Mouse (Mus musculus): ENCODE results near the gene Pimreg. TPM values are rescaled to one million over a fixed set of nuclear protein-coding genes. Genes with fewer than 3 reads are reported as not detected.

Pimreg gene
- 6.1 and 7.3 TPM in 2 replicates for polyA plus RNA-seq (2015; fragmentation: Nextera tagmentation; extraction: Ambion mirVana)

DNA sequence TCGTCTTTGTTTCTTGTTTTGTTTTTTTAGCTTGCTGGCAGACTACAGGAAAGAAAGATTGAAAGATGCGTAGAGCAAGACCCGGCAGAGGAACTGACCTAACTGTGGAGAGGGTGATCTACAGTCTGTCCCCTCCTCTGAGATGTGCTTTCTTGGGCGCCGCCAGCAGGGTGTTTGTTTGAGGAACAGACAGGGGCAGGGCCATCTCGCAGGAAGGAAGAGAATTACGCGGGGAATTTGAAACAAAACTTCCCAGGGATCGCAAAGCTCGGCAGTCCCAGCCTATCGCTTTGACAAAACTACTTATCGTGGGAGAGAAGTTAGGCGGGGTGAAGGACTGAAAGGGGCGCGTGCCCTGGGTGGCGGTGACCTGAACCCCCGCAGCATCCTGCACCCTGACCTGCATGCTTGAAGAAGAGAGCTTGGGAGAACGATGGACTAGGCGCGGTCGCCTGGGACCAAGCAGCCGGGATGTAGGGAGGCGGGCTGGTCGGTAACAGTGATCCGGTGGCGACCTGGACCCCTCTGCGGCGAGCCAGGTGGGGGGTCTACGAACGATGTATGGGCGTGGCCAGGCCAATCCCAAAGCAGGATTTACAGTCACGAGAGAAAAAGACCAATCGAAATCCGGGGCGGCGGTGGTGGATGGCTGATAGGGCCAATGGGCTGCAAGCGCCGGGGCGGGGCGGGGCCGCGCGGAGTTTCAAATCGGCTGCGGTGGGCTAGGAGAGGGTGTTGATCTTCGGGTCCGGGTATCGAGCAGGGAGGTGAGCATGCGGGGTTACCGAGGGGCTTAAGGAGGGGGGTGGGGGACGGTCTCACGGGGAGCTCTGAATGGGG, at the start of gene Pimreg:
Gene Pimreg, plus strand, starts transcription at position 265 of the 840 bp plus-strand sequence.
- no peak within 1 kb of the TSS for H3K9ac ChIP-seq (replicated peaks; ENCODE audit: low read depth)
- H3K4me1 ChIP-seq (ENCODE audit: insufficient read depth, low read depth, low read length): no peaks in the 10 kb centered on the region; the same call in 1 of the 2 replicates
- peak within 1 kb of the TSS; percentile 60 for H3K4me3 ChIP-seq (ENCODE audit: low read depth, low read length)
- no peak for TF ChIP-seq EP300 (IDR thresholded peaks at IDR 0.05)
- peak; percentile 58 for TF ChIP-seq CTCF (IDR thresholded peaks at IDR 0.05)
- ATAC-seq (peak; percentile 88), DNase-seq (ENCODE audit: low spot score) (peak; percentile 88)
- 1% methylated on average over 52 of the region's 52 CpGs for whole genome bisulfite sequencing
- H3K9me3 ChIP-seq (ENCODE audit: low read length): no peaks in the 10 kb centered on the region
- H3K4me2 ChIP-seq (replicated peaks; ENCODE audit: low read depth, low read length): peak within 1 kb of the TSS; percentile 95
- no peak within 1 kb of the TSS for H3K27ac ChIP-seq (ENCODE audit: low read length)
- H3K27me3 ChIP-seq (replicated peaks; ENCODE audit: insufficient read depth, low read length): no peaks in the 10 kb centered on the region
- no peaks in the 10 kb centered on the region for H3K36me3 ChIP-seq (ENCODE audit: insufficient read depth, low read length)

DNA sequence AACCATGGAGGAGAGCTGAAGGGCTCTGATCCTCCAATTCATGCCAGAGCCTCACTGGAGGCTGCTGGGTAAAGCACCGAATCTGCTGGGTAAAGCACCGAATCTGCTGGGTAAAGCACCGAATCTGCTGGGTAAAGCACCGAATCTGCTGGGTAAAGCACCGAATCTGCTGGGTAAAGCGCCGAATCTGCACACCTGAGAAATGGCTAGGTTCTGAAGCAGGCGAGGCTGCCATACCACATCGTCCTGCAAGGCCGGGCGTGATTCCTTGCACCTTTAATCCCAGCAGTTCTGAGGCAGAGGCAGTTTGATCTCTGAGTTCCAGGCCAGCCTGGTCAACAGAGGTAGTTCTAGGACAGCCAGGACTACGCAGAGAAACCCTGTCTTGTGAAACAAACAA, 49.4 kb upstream of the Pimreg start:
- H3K27ac ChIP-seq (ENCODE audit: low read length): no peak overlapping the region
- no peaks in the 10 kb centered on the region for H3K27me3 ChIP-seq (replicated peaks; ENCODE audit: insufficient read depth, low read length)
- WGBS: 88% methylated on average over 12 of the region's 12 CpGs
- ATAC-seq (no peak), DNase-seq (ENCODE audit: low spot score) (no peak)
- TF ChIP-seq EP300 (IDR thresholded peaks at IDR 0.05) (no peak), CTCF (IDR thresholded peaks at IDR 0.05) (no peak)
- H3K4me2 ChIP-seq (replicated peaks; ENCODE audit: low read depth, low read length): no peak overlapping the region
- no peak overlapping the region for H3K4me3 ChIP-seq (ENCODE audit: low read depth, low read length)
- H3K36me3 ChIP-seq (ENCODE audit: insufficient read depth, low read length): no peaks in the 10 kb centered on the region
- no peak overlapping the region for H3K9ac ChIP-seq (replicated peaks; ENCODE audit: low read depth)
- H3K9me3 ChIP-seq (ENCODE audit: low read length): no peaks in the 10 kb centered on the region
- H3K4me1 ChIP-seq (ENCODE audit: insufficient read depth, low read depth, low read length): peaks cover 4% of the 10 kb centered on the region; the same call in 1 of the 2 replicates

DNA sequence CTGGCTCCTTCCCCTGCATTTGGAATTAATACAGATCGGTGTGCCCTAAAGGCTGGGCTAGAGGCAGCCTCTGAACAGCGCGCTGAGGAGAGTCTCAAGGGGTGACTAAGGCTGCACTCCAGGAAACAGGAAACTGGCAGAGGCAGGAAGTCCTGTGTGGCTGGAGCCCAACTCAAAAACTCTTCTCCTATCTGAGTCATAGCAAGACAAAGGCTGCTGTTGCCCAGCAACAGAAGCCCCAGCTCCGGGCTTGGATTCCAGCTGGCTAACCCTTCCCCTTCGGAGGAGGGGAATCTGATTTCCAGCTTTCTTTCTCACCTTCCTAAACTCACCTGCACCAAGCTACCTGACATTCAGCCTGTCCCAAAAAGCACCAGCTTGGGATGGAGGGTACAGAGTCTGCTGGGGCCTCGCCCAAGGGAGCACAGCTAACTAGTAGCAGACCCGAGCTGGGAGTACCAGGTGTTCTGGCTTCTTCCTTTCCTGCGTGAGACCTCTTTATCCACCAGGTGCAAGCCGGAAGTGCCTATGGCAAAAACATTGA, 45.8 kb upstream of the Pimreg start:
- WGBS: 11% methylated on average over 9 of the region's 9 CpGs
- Histone ChIP-seq H3K27me3 (replicated peaks; ENCODE audit: insufficient read depth, low read length) (no peaks in the 10 kb centered on the region), H3K4me1 (ENCODE audit: insufficient read depth, low read depth, low read length) (peaks cover 4% of the 10 kb centered on the region; the same call in 1 of the 2 replicates), H3K36me3 (ENCODE audit: insufficient read depth, low read length) (no peaks in the 10 kb centered on the region), H3K4me2 (replicated peaks; ENCODE audit: low read depth, low read length) (peak overlapping the region; percentile 52), H3K27ac (ENCODE audit: low read length) (peak overlapping the region; percentile 81), H3K9me3 (ENCODE audit: low read length) (no peaks in the 10 kb centered on the region), H3K4me3 (ENCODE audit: low read depth, low read length) (peak overlapping the region; percentile 25), H3K9ac (replicated peaks; ENCODE audit: low read depth) (no peak overlapping the region)
- no peak for TF ChIP-seq CTCF (IDR thresholded peaks at IDR 0.05)
- peak; percentile 84 for TF ChIP-seq EP300 (IDR thresholded peaks at IDR 0.05)
- DNase-seq (ENCODE audit: low spot score) (peak; percentile 95), ATAC-seq (peak; percentile 100)

DNA sequence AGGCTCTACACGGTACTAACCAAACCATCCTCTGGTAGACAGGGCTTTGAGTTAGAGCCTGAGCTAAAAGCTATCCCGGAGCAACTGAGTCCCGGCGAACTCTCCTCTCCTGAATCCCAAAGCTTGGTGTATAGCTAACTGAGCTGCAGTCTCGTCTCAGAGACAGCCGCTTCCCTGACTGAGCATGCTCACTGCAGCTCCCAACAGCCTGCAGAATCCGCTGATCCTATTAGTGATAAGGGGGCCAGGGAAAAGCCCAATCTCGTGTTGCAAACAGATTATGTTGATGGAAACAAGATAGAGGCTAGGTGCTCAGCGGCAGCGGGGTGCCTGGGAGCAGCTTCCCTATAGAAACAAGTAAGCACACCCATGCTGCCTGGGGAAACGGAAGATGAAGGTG, 45.0 kb upstream of the Pimreg start:
- H3K4me3 ChIP-seq (ENCODE audit: low read depth, low read length): no peak overlapping the region
- H3K27ac ChIP-seq (ENCODE audit: low read length): no peak overlapping the region
- DNase-seq (ENCODE audit: low spot score) (no peak), ATAC-seq (no peak)
- 26% methylated on average over 11 of the region's 11 CpGs for WGBS
- no peaks in the 10 kb centered on the region for H3K27me3 ChIP-seq (replicated peaks; ENCODE audit: insufficient read depth, low read length)
- peak overlapping the region; percentile 52 for H3K4me2 ChIP-seq (replicated peaks; ENCODE audit: low read depth, low read length)
- no peak for TF ChIP-seq CTCF (IDR thresholded peaks at IDR 0.05)
- TF ChIP-seq EP300 (IDR thresholded peaks at IDR 0.05): no peak
- peaks cover 4% of the 10 kb centered on the region; the same call in 1 of the 2 replicates for H3K4me1 ChIP-seq (ENCODE audit: insufficient read depth, low read depth, low read length)
- H3K36me3 ChIP-seq (ENCODE audit: insufficient read depth, low read length): no peaks in the 10 kb centered on the region
- H3K9me3 ChIP-seq (ENCODE audit: low read length): no peaks in the 10 kb centered on the region
- no peak overlapping the region for H3K9ac ChIP-seq (replicated peaks; ENCODE audit: low read depth)

DNA sequence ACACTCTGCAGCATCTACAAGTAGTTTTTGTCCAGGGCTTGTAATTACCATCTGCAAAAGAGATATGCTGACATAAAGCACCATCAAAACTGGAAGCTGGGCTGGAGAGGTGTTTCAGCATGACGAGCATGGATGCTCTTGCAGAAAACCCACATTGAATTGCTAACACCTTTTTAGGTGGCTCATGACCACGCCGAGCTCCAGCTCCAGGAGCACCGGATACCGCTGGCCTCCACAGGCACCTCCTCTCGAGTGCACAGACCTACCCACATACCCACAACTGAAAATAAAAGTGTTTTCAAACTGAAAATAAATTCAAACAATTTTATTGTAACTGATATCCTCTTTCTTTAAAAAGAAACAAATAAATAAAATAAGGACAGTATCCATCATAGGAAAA, 41.6 kb upstream of the Pimreg start:
- 85% methylated on average over 6 of the region's 6 CpGs for WGBS

DNA sequence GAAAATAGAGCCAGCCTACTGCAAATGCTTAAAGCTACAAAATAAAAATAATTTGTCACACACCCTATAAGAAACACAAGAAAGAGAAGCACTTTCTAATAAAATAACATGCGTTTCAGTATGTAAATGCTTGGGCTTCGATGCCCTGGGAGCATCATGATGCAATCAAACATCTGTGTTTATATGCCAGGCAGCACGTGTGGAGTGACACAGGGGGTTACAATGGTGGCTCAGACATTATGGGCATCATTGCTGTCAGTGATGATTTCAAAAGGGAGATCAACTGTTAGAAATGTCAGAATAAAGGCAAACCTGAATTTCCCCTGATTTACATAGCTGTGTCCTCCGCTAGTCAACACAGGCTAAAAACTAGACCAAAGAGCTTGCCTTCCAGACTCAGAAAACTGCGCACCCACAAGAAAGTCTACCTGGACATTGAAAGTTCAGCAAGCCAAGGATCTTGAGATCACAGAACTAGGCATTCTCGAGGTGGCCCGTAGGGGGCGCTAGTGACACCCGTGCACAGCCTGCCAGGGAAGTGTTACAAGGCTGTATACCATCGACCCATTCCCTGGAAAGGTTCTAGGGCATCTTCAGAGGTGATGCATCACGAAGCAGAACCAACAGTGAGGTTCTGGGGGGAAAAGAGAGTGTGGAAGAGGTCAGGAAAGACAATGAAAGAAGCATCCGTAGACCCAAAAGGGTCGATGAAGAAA, 39.5 kb upstream of the Pimreg start:
- H3K9me3 ChIP-seq (ENCODE audit: low read length): no peaks in the 10 kb centered on the region
- DNase-seq (ENCODE audit: low spot score): no peak
- no peak for ATAC-seq
- H3K27me3 ChIP-seq (replicated peaks; ENCODE audit: insufficient read depth, low read length): no peaks in the 10 kb centered on the region
- H3K27ac ChIP-seq (ENCODE audit: low read length): no peak overlapping the region
- WGBS: 44% methylated on average over 13 of the region's 13 CpGs
- H3K4me1 ChIP-seq (ENCODE audit: insufficient read depth, low read depth, low read length): no peaks in the 10 kb centered on the region
- H3K36me3 ChIP-seq (ENCODE audit: insufficient read depth, low read length): no peaks in the 10 kb centered on the region
- H3K9ac ChIP-seq (replicated peaks; ENCODE audit: low read depth): no peak overlapping the region
- no peak overlapping the region for H3K4me2 ChIP-seq (replicated peaks; ENCODE audit: low read depth, low read length)
- TF ChIP-seq CTCF (IDR thresholded peaks at IDR 0.05): peak; percentile 73
- no peak for TF ChIP-seq EP300 (IDR thresholded peaks at IDR 0.05)
- H3K4me3 ChIP-seq (ENCODE audit: low read depth, low read length): no peak overlapping the region

More for the DNA sequence above, 41.6 kb upstream of the Pimreg start:
- TF ChIP-seq CTCF (IDR thresholded peaks at IDR 0.05) (no peak), EP300 (IDR thresholded peaks at IDR 0.05) (no peak)
- Histone ChIP-seq H3K27ac (ENCODE audit: low read length) (no peak overlapping the region), H3K4me1 (ENCODE audit: insufficient read depth, low read depth, low read length) (peaks cover 4% of the 10 kb centered on the region; the same call in 1 of the 2 replicates), H3K9ac (replicated peaks; ENCODE audit: low read depth) (no peak overlapping the region), H3K4me3 (ENCODE audit: low read depth, low read length) (no peak overlapping the region), H3K4me2 (replicated peaks; ENCODE audit: low read depth, low read length) (no peak overlapping the region), H3K27me3 (replicated peaks; ENCODE audit: insufficient read depth, low read length) (no peaks in the 10 kb centered on the region), H3K36me3 (ENCODE audit: insufficient read depth, low read length) (no peaks in the 10 kb centered on the region), H3K9me3 (ENCODE audit: low read length) (no peaks in the 10 kb centered on the region)
- ATAC-seq: no peak
- no peak for DNase-seq (ENCODE audit: low spot score)
